Mouse (Mus musculus) forebrain, embryonic 16.5 days (tissue): ENCODE results near the gene Susd2. TPM values are rescaled to one million over a fixed set of nuclear protein-coding genes. Genes with fewer than 3 reads are reported as not detected.

Source experiments
- ATAC-seq: fragments of 200-750 bp; cut with Nextera tagmentation; 2 replicates; pipeline ENCODE4 v1.8.0; 2017; ENCODE audit warnings: mild to moderate bottlenecking, moderate library complexity
- H3K27ac ChIP-seq: fragments of 300-500 bp; sonication (generic); 2 replicates; pipeline ENCODE4 v1.5.1; 2014; ENCODE audit warnings: low read length, control low read depth
- H3K27me3 ChIP-seq: fragments of 300-500 bp; sonication (generic); replicated peaks from 2 replicates; pipeline ENCODE4 v1.6.1; 2014; ENCODE audit warnings: low read length; ENCODE audit not compliant: control insufficient read depth, insufficient read depth
- H3K36me3 ChIP-seq: fragments of 300-500 bp; sonication (generic); 2 replicates; pipeline ENCODE4 v1.6.1; 2014; ENCODE audit not compliant: control insufficient read depth, insufficient read depth
- H3K4me1 ChIP-seq: fragments of 300-500 bp; sonication (generic); replicated peaks from 2 replicates; pipeline ENCODE4 v1.6.1; 2014; ENCODE audit warnings: low read length; ENCODE audit not compliant: control insufficient read depth, insufficient read depth
- H3K4me2 ChIP-seq: fragments of 300-500 bp; sonication (generic); 2 replicates; pipeline ENCODE4 v1.6.1; 2014; ENCODE audit warnings: mild to moderate bottlenecking, low read length, control low read depth
- H3K4me3 ChIP-seq: fragments of 300-500 bp; sonication (generic); replicated peaks from 2 replicates; pipeline ENCODE4 v1.5.1; 2014; ENCODE audit warnings: mild to moderate bottlenecking, low read length, control low read depth
- H3K9ac ChIP-seq: fragments of 300-500 bp; sonication (generic); replicated peaks from 2 replicates; pipeline ENCODE4 v1.6.1; 2014; ENCODE audit warnings: low read depth, low read length, control low read depth
- H3K9me3 ChIP-seq: fragments of 300-500 bp; sonication (generic); 2 replicates; pipeline ENCODE4 v1.6.1; 2016; ENCODE audit warnings: low read length; ENCODE audit not compliant: control insufficient read depth
- WGBS: fragments of 180-500 bp; shearing (Covaris S2); extraction: QIAGEN DNeasy Blood & Tissue Kit; methylation state at CpG from one replicate; pipeline ENCODE4 v1.1.7; 2014; 5-methylcytosine and 5-hydroxymethylcytosine counted together
- polyA plus RNA-seq: library from polyadenylated mRNA; unstranded; fragments of >200 nt; fragmentation: Nextera tagmentation; extraction: Ambion mirVana; gene quantifications from 2 replicates; pipeline ENCODE4 v1.2.1, GENCODE M21; 2015

Susd2 gene
- polyA plus RNA-seq, 1 experiment from 2014 or later, result 1.3 TPM

DNA sequence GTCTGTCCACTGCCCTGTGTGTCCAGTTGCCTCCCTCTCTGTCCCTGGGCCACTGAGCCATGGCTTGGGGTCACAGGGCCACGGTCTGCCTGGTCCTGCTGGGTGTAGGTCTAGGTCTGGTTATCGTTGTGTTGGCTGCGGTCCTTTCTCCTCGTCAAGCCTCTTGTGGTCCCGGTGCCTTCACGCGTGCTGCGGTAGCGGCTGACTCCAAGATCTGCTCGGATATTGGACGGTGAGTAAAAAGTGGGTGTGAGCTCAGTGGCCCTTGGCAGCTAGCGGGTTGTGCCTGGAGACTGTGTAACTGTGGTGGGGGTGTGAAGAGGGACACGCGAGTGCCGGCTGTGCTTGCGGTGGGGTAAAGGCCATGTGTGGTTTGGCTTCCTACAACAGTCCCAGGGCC, 54.2 kb downstream of the Susd2 start:
- Histone ChIP-seq H3K4me1 (peaks cover 10% of the 10 kb centered on the region), H3K4me3 (no peak overlapping the region), H3K9me3 (no peaks in the 10 kb centered on the region), H3K36me3 (no peaks in the 10 kb centered on the region), H3K27me3 (no peaks in the 10 kb centered on the region), H3K27ac (no peak overlapping the region), H3K9ac (no peak overlapping the region), H3K4me2 (no peak overlapping the region)
- no peak for ATAC-seq
- 83% methylated on average over 16 of the region's 16 CpGs for WGBS

- no peak within 1 kb of the TSS for H3K4me3 ChIP-seq
- no peaks in the 10 kb centered on the region for H3K9me3 ChIP-seq
- no peak within 1 kb of the TSS for H3K4me2 ChIP-seq
- H3K36me3 ChIP-seq, result no peaks in the 10 kb centered on the region
- whole genome bisulfite sequencing, result 33% methylated on average over 5 of the region's 5 CpGs
- peaks cover 10% of the 10 kb centered on the region for H3K4me1 ChIP-seq
- H3K27me3 ChIP-seq, result no peaks in the 10 kb centered on the region
- ATAC-seq, result no peak
- H3K9ac ChIP-seq, result no peak within 1 kb of the TSS
- H3K27ac ChIP-seq, result no peak within 1 kb of the TSS
These were observed 54.7 kb downstream of the Susd2 start, which contains the start of gene Ggt5 for GRCm38 (mm10) chr10:75589129-75589528. Ggt5 (plus strand) TSS chr10:75589340.

DNA sequence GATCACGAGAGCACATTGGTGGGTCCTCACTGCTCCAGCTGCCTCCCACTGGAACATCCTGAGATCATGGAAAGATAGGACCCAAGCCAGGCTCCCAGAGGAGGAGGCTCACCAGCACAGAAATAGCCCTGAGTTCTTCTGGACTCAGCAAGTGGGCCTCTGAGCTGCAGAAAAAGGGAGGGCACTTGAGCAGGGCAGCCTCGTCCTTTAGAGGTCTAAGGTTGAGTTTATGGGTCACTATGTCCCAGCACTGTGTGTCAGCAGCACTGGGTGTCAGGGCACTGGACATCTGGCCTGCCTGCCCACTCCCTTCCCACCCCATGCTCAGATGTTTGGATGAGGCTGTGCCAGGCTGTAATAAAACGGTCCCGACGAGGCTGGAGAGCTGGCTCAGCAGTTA, 55.5 kb downstream of the Susd2 start:
- no peak for ATAC-seq

GRCm38 (mm10) chr10:75587781-75588180, 56.0 kb downstream of the Susd2 start:
- H3K9me3 ChIP-seq, result no peaks in the 10 kb centered on the region
- WGBS, result 91% methylated on average over 4 of the region's 4 CpGs
- H3K4me1 ChIP-seq, result peaks cover 10% of the 10 kb centered on the region
- H3K36me3 ChIP-seq, result no peaks in the 10 kb centered on the region
- no peak overlapping the region for H3K4me3 ChIP-seq
- H3K4me2 ChIP-seq, result no peak overlapping the region
- H3K9ac ChIP-seq, result no peak overlapping the region
- H3K27me3 ChIP-seq, result no peaks in the 10 kb centered on the region
- ATAC-seq, result no peak
- H3K27ac ChIP-seq, result no peak overlapping the region

More for the DNA sequence above, 55.5 kb downstream of the Susd2 start:
- Histone ChIP-seq H3K4me1 (peaks cover 10% of the 10 kb centered on the region), H3K9ac (no peak overlapping the region), H3K36me3 (no peaks in the 10 kb centered on the region), H3K4me2 (no peak overlapping the region), H3K4me3 (no peak overlapping the region), H3K9me3 (no peaks in the 10 kb centered on the region), H3K27ac (no peak overlapping the region), H3K27me3 (no peaks in the 10 kb centered on the region)
- 74% methylated on average over 5 of the region's 5 CpGs for WGBS

Other genes with a start within 250 kb of the Susd2 start
- gene Upb1, start 242.9 kb downstream of the Susd2 start, polyA plus RNA-seq, result 0.10 TPM in 1 of 2 replicates, not detected in the other
- gene Snrpd3, start 126.5 kb downstream of the Susd2 start, polyA plus RNA-seq, result 135 and 147 TPM in 2 replicates
- 17.3 and 22.2 TPM in 2 replicates for gene Gucd1, start 126.0 kb downstream of the Susd2 start, polyA plus RNA-seq
- 18.0 and 23.4 TPM in 2 replicates for gene Lrrc75b, start 83.7 kb downstream of the Susd2 start, polyA plus RNA-seq
- gene Ggt1, start 82.4 kb downstream of the Susd2 start, polyA plus RNA-seq, result 0.53 and 1.0 TPM in 2 replicates
- gene Ggt5, start 54.7 kb downstream of the Susd2 start, polyA plus RNA-seq, result 2.0 and 3.7 TPM in 2 replicates
- gene Cabin1, start 120.3 kb upstream of the Susd2 start, polyA plus RNA-seq, result 33.2 and 41.1 TPM in 2 replicates
- gene Ddt, start 129.4 kb upstream of the Susd2 start, polyA plus RNA-seq, result 55.9 and 57.0 TPM in 2 replicates
- not detected in 2 replicates for gene Gm20441, start 136.9 kb upstream of the Susd2 start, polyA plus RNA-seq
- 0.77 and 1.2 TPM in 2 replicates for gene Gstt3, start 137.4 kb upstream of the Susd2 start, polyA plus RNA-seq
- gene Gstt1, start 154.6 kb upstream of the Susd2 start, polyA plus RNA-seq, result 10.5 and 15.2 TPM in 2 replicates
- gene Gstt4, start 178.5 kb upstream of the Susd2 start, polyA plus RNA-seq, result not detected in 2 replicates
- 4.0 and 4.2 TPM in 2 replicates for gene Gstt2, start 193.4 kb upstream of the Susd2 start, polyA plus RNA-seq
- gene Mif, start 216.2 kb upstream of the Susd2 start, polyA plus RNA-seq, result 1,679 and 1,753 TPM in 2 replicates
- 2.0 and 3.3 TPM in 2 replicates for gene Derl3, start 249.4 kb upstream of the Susd2 start, polyA plus RNA-seq